Mouse (Mus musculus) layer of hippocampus, postnatal 10 days (tissue): ENCODE results near the gene Olfr224. TPM values are rescaled to one million over a fixed set of nuclear protein-coding genes. Genes with fewer than 3 reads are reported as not detected.
A peak's percentile ranks its signal among the peaks of the same experiment; 100 is the strongest.

Experiments
- DNase-seq, 2 experiments: peaks; one replicate each; pipeline ENCODE4 v3.0.0; 2021; ENCODE audit warnings: low spot score in 2 of 2
- total RNA-seq, 2 experiments: library from RNA; stranded (reverse); gene quantifications; 2 replicates each; pipeline ENCODE4 v1.2.3; 2021

Gene Olfr224
- total RNA-seq, 2 experiments from 2014 or later, result not detected

DNA sequence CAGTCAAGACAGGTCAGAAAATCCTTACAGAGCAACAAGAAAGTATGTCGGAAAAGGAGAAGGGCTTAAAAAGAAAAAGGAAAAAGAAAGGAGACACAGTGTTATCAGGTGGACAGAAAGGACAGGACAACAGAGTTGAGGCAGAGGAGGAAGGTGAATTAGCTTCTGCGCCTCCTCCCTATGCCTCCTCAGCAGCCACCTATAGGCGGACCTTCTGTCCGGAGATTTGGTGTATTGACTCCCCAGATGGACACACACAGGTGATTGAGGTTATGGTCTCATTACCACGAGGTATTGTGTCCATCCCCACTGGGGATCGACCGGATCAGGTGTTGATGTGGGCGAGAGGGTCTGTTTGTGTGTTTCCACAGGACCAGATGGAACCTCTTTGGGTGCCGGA is 50.6 kb downstream of the Olfr224 start:
- DNase-seq, result peak; percentile 10 to 17

DNA sequence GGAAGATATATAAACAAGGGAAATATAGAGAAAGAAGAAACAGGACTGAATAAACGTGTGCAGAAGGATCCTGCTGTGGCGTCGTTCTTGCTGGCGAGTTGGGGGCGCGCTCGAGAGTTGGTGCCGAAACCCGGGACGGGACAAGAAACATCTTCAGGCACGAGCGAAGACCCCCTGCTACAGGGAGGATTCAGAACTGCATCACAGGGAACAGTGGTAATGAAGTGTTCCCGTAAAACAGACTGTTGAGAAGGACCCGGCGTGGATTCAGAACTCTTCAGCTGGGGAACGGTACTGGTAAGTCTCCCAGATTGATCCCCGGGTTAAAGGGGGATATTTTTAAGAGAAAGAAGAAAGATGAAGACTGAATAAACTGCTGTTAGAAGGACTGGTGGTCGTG is 51.4 kb downstream of the Olfr224 start:
- peak; percentile 63 to 74 for DNase-seq

Other genes starting within 250 kb of the Olfr224 start
- 10 to 100 TPM; 43.0 to 51.1 TPM for gene Zfp672, start 240.2 kb downstream of the Olfr224 start, total RNA-seq
- gene Sh3bp5l, start 239.8 kb downstream of the Olfr224 start, total RNA-seq, result 10 to 100 TPM; 59.5 to 64.3 TPM
- not detected for gene Lypd8, start 191.5 kb downstream of the Olfr224 start, total RNA-seq
- not detected for gene 1810065E05Rik, start 149.4 kb downstream of the Olfr224 start, total RNA-seq
- not detected for gene Gm12253, start 138.0 kb downstream of the Olfr224 start, total RNA-seq
- gene Lypd9, start 117.6 kb downstream of the Olfr224 start, total RNA-seq, result not detected
- gene Olfr30, start 108.3 kb downstream of the Olfr224 start, total RNA-seq, result not detected
- not detected for gene Olfr332, start 78.0 kb downstream of the Olfr224 start, total RNA-seq
- gene Olfr331, start 68.0 kb downstream of the Olfr224 start, total RNA-seq, result not detected
- not detected for gene Olfr330, start 35.7 kb downstream of the Olfr224 start, total RNA-seq
- gene Olfr329-ps, start 24.1 kb downstream of the Olfr224 start, total RNA-seq, result not detected
- gene Olfr328, start 14.9 kb downstream of the Olfr224 start, total RNA-seq, result under 1 TPM; 0.11 to 0.23 TPM
- not detected for gene Olfr325, start 7.2 kb upstream of the Olfr224 start, total RNA-seq
- not detected for gene Olfr324, start 24.6 kb upstream of the Olfr224 start, total RNA-seq
- gene 2210407C18Rik, start 45.5 kb upstream of the Olfr224 start, total RNA-seq, result not detected
- gene Olfr323, start 59.9 kb upstream of the Olfr224 start, total RNA-seq, result not detected
- gene Trim58, start 69.9 kb upstream of the Olfr224 start, total RNA-seq, result under 1 TPM in 1 of 2 experiments, not detected in 1; 0.20 TPM
- gene Olfr322, start 88.2 kb upstream of the Olfr224 start, total RNA-seq, result not detected
- gene Olfr320, start 110.5 kb upstream of the Olfr224 start, total RNA-seq, result not detected
- gene Olfr319, start 128.6 kb upstream of the Olfr224 start, total RNA-seq, result not detected
- gene Olfr318, start 153.5 kb upstream of the Olfr224 start, total RNA-seq, result under 1 TPM in 1 of 2 experiments, not detected in 1; 0.16 TPM
- under 1 TPM in 1 of 2 experiments, not detected in 1; 0.49 TPM for gene Olfr317, start 168.7 kb upstream of the Olfr224 start, total RNA-seq
- under 1 TPM; 0.25 to 0.32 TPM for gene Olfr316, start 182.2 kb upstream of the Olfr224 start, total RNA-seq
- gene Olfr315, start 202.6 kb upstream of the Olfr224 start, total RNA-seq, result not detected
- not detected for gene Olfr314, start 212.4 kb upstream of the Olfr224 start, total RNA-seq
- gene Fam183b, start 231.4 kb upstream of the Olfr224 start, total RNA-seq, result 1 to 10 TPM; 5.3 to 6.9 TPM
- not detected for gene Olfr313, start 244.4 kb upstream of the Olfr224 start, total RNA-seq